Mouse (Mus musculus) heart, embryonic 13.5 days (tissue): ENCODE measurements around the gene Fkbp14. TPM values are rescaled to one million over a fixed set of nuclear protein-coding genes. Genes with fewer than 3 reads are reported as not detected.

Source experiments
- ATAC-seq: fragments of 200-750 bp; cut with Nextera tagmentation; 2 replicates; pipeline ENCODE4 v1.8.0; 2017; ENCODE audit warnings: moderate TSS enrichment; ENCODE audit not compliant: insufficient number of reproducible peaks, low FRiP score, low TSS enrichment; ENCODE audit errors: extremely low read depth
- H3K27ac ChIP-seq: fragments of 300-500 bp; sonication (generic); replicated peaks from 2 replicates; pipeline ENCODE4 v1.5.1; 2015; ENCODE audit warnings: moderate library complexity, mild to moderate bottlenecking, inconsistent platforms
- H3K27me3 ChIP-seq: fragments of 300-500 bp; sonication (generic); replicated peaks from 2 replicates; pipeline ENCODE4 v1.6.1; 2015; ENCODE audit warnings: mild to moderate bottlenecking, inconsistent platforms
- H3K36me3 ChIP-seq: fragments of 300-500 bp; sonication (generic); 2 replicates; pipeline ENCODE4 v1.6.1; 2015; ENCODE audit warnings: mild to moderate bottlenecking, inconsistent platforms
- H3K4me1 ChIP-seq: fragments of 300-500 bp; sonication (generic); 2 replicates; pipeline ENCODE4 v1.6.1; 2015; ENCODE audit warnings: inconsistent platforms
- H3K4me2 ChIP-seq: fragments of 300-500 bp; sonication (generic); 2 replicates; pipeline ENCODE4 v1.6.1; 2015; ENCODE audit warnings: inconsistent platforms, mild to moderate bottlenecking, moderate library complexity
- H3K4me3 ChIP-seq: fragments of 300-500 bp; sonication (generic); 2 replicates; pipeline ENCODE4 v1.5.1; 2015; ENCODE audit warnings: moderate library complexity, mild to moderate bottlenecking, inconsistent platforms
- H3K9ac ChIP-seq: fragments of 300-500 bp; sonication (generic); 2 replicates; pipeline ENCODE4 v1.6.1; 2015; ENCODE audit warnings: inconsistent platforms, mild to moderate bottlenecking, moderate library complexity
- H3K9me3 ChIP-seq: fragments of 300-500 bp; sonication (generic); 2 replicates; pipeline ENCODE4 v1.6.1; 2016; ENCODE audit warnings: inconsistent platforms
- WGBS: fragments of 180-500 bp; shearing (Covaris S2); methylation state at CpG from one replicate; pipeline ENCODE4 v1.1.7; 2015; ENCODE audit warnings: mixed read lengths; 5-methylcytosine and 5-hydroxymethylcytosine counted together
- polyA plus RNA-seq: library from polyadenylated mRNA; unstranded; fragments of >200 nt; fragmentation: Nextera tagmentation; extraction: Ambion mirVana; gene quantifications from 2 replicates; pipeline ENCODE4 v1.2.1, GENCODE M21; 2015

The Fkbp14 gene
- polyA plus RNA-seq, 1 experiment from 2014 or later: 24.0 TPM

- Histone ChIP-seq H3K4me3 (no peak overlapping the region), H3K9ac (no peak overlapping the region), H3K4me2 (no peak overlapping the region), H3K4me1 (peaks cover 36% of the 10 kb centered on the region), H3K36me3 (peaks cover 8% of the 10 kb centered on the region; the same call in 1 of the 2 replicates), H3K27me3 (no peaks in the 10 kb centered on the region), H3K9me3 (no peaks in the 10 kb centered on the region; the same call in 1 of the 2 replicates), H3K27ac (no peak overlapping the region)
- WGBS: 67% methylated on average over 2 of the region's 2 CpGs
- no peak for ATAC-seq
Measured at GRCm38 (mm10) chr6:54543646-54544045, 53.5 kb downstream of the Fkbp14 start.

GRCm38 (mm10) chr6:54542836-54543235, 54.3 kb downstream of the Fkbp14 start:
- Histone ChIP-seq H3K4me1 (peaks cover 30% of the 10 kb centered on the region), H3K4me3 (no peak overlapping the region), H3K27ac (no peak overlapping the region; the same call in 1 of the 2 replicates), H3K9me3 (no peaks in the 10 kb centered on the region; the same call in 1 of the 2 replicates), H3K9ac (no peak overlapping the region), H3K27me3 (no peaks in the 10 kb centered on the region), H3K36me3 (peaks cover 8% of the 10 kb centered on the region; the same call in 1 of the 2 replicates), H3K4me2 (no peak overlapping the region)
- no peak for ATAC-seq
- 81% methylated on average over 7 of the region's 7 CpGs for WGBS

- no peaks in the 10 kb centered on the region for H3K27me3 ChIP-seq
- H3K4me1 ChIP-seq: peaks cover 35% of the 10 kb centered on the region
- peaks cover 8% of the 10 kb centered on the region; the same call in 1 of the 2 replicates for H3K36me3 ChIP-seq
- WGBS: 55% methylated on average over 9 of the region's 9 CpGs
- no peaks in the 10 kb centered on the region; the same call in 1 of the 2 replicates for H3K9me3 ChIP-seq
- H3K4me3 ChIP-seq: no peak overlapping the region
- H3K4me2 ChIP-seq: no peak overlapping the region
- H3K9ac ChIP-seq: 0 out of 2 replicates have a peak overlapping the region, but pooled peaks have one; percentile 33
- ATAC-seq: no peak
- H3K27ac ChIP-seq: peak overlapping the region; percentile 78
Measured at GRCm38 (mm10) chr6:54540252-54540887, 56.7 kb downstream of the Fkbp14 start.

GRCm38 (mm10) chr6:54539396-54539795, 57.7 kb downstream of the Fkbp14 start:
- H3K9ac ChIP-seq: no peak overlapping the region
- WGBS: 86% methylated on average over 7 of the region's 7 CpGs
- no peak overlapping the region for H3K27ac ChIP-seq
- H3K9me3 ChIP-seq: no peaks in the 10 kb centered on the region; the same call in 1 of the 2 replicates
- H3K27me3 ChIP-seq: no peaks in the 10 kb centered on the region
- H3K4me1 ChIP-seq: peaks cover 35% of the 10 kb centered on the region
- no peak for ATAC-seq
- H3K36me3 ChIP-seq: peaks cover 8% of the 10 kb centered on the region; the same call in 1 of the 2 replicates
- H3K4me3 ChIP-seq: no peak overlapping the region
- no peak overlapping the region for H3K4me2 ChIP-seq

DNA sequence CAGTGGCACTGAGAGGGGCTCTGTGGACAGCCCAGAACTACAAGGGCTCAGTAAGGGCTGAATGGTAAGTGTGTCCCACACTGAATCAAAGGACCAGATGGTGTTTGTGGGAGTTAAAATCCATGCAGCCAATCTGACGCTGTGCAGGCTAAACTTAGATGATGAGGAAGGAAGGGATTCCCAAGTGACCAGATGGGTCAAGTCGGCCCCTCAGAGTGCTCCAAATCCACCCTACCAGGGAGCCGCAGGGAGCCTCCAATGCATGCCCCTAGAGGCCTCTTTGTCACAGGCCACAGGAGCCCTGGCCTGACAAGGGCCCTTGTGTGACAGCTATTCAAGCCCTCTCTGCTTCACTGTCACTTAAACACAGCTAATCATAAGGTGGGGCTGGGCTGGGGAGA, 58.3 kb downstream of the Fkbp14 start:
- Histone ChIP-seq H3K27ac (no peak overlapping the region), H3K4me3 (no peak overlapping the region), H3K9ac (0 out of 2 replicates have a peak overlapping the region, but pooled peaks have one; percentile 51), H3K4me1 (peaks cover 35% of the 10 kb centered on the region), H3K9me3 (no peaks in the 10 kb centered on the region; the same call in 1 of the 2 replicates), H3K4me2 (no peak overlapping the region), H3K36me3 (peaks cover 6% of the 10 kb centered on the region; the same call in 1 of the 2 replicates), H3K27me3 (no peaks in the 10 kb centered on the region)
- no peak for ATAC-seq
- 26% methylated on average over 3 of the region's 3 CpGs for WGBS

DNA sequence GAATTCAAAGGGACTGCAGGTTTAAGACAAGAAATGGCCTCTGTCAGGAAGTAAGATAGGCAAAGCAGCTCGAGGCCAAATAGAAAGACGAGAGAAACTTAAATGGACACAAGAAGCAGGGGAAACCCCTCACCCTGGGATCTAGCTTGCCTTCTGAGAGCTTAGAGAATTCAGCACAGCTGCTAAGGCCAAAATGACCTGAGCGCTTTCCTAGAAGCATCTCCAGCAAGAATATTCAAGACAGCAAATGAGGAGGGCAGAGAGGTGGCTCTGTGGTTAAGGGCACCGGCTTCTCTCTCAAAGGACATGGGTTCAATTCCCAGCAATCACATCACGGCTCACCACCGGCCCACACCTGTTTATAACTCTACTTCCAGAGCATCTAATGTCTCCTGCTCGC, 60.1 kb downstream of the Fkbp14 start:
- no peak overlapping the region for H3K9ac ChIP-seq
- no peaks in the 10 kb centered on the region for H3K36me3 ChIP-seq
- 74% methylated on average over 7 of the region's 7 CpGs for WGBS
- no peak overlapping the region for H3K4me2 ChIP-seq
- no peak for ATAC-seq
- H3K27ac ChIP-seq: no peak overlapping the region
- H3K4me3 ChIP-seq: no peak overlapping the region
- no peaks in the 10 kb centered on the region for H3K9me3 ChIP-seq
- H3K4me1 ChIP-seq: peaks cover 31% of the 10 kb centered on the region
- no peaks in the 10 kb centered on the region for H3K27me3 ChIP-seq

GRCm38 (mm10) chr6:54535485-54535884, 61.6 kb downstream of the Fkbp14 start:
- WGBS: 68% methylated on average over 4 of the region's 4 CpGs
- no peak overlapping the region for H3K9ac ChIP-seq
- no peak for ATAC-seq

GRCm38 (mm10) chr6:54531048-54531481, 66.0 kb downstream of the Fkbp14 start:
- no peak overlapping the region for H3K4me3 ChIP-seq
- H3K9me3 ChIP-seq: no peaks in the 10 kb centered on the region
- no peaks in the 10 kb centered on the region for H3K27me3 ChIP-seq
- H3K4me1 ChIP-seq: peaks cover 31% of the 10 kb centered on the region
- H3K4me2 ChIP-seq: peak overlapping the region; percentile 18
- no peak overlapping the region for H3K9ac ChIP-seq
- 28% methylated on average over 8 of the region's 8 CpGs for WGBS
- ATAC-seq: no peak
- no peaks in the 10 kb centered on the region for H3K36me3 ChIP-seq
- H3K27ac ChIP-seq: 0 out of 2 replicates have a peak overlapping the region, but pooled peaks have one; percentile 49

More at GRCm38 (mm10) chr6:54535485-54535884, 61.6 kb downstream of the Fkbp14 start:
- no peak overlapping the region for H3K4me2 ChIP-seq
- H3K36me3 ChIP-seq: no peaks in the 10 kb centered on the region
- H3K4me3 ChIP-seq: no peak overlapping the region
- no peaks in the 10 kb centered on the region for H3K27me3 ChIP-seq
- H3K4me1 ChIP-seq: peaks cover 36% of the 10 kb centered on the region
- H3K27ac ChIP-seq: no peak overlapping the region
- H3K9me3 ChIP-seq: no peaks in the 10 kb centered on the region

DNA sequence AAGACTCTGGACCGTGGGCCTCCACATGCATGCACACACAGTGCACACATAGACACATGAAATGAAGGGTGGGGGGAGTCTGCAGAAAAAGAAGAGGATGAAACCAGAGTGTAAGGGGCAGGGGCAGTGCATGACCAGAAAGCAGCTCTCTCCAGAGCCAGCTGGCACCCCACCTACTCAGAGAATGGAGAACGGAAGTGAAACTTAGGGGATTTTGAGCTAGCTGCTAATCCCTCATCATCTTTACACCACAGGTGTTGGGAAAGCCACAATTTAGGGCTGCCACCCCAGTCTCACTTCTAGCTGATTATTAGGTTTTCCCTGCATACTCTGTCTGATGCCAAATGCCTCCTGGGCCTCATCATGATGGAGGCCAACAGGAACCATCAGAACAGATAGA, 66.9 kb downstream of the Fkbp14 start:
- no peak for ATAC-seq
- no peak overlapping the region for H3K4me2 ChIP-seq
- 73% methylated on average over 2 of the region's 2 CpGs for WGBS
- no peaks in the 10 kb centered on the region for H3K27me3 ChIP-seq
- no peaks in the 10 kb centered on the region for H3K9me3 ChIP-seq
- no peak overlapping the region for H3K27ac ChIP-seq
- H3K36me3 ChIP-seq: no peaks in the 10 kb centered on the region
- H3K4me1 ChIP-seq: peaks cover 25% of the 10 kb centered on the region
- no peak overlapping the region for H3K9ac ChIP-seq
- no peak overlapping the region for H3K4me3 ChIP-seq

DNA sequence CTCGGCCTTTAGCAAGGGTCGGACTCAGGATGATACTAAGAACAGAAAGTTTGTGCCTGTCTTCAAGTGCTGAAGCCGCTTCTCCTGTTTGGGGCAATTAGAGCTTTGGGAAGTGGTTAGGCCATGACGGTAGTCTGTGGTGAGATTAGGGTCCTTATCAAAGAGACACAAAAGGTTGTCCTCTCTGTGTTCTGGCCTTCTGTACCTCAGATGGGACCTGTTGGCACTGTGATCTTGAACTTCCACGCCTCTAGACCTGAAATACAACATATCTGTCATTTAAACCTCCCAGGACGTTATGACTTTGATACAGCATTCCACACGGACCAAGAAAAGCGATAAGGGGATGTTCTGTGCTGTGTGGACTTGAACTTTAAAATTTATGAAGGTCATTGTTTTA, 68.4 kb downstream of the Fkbp14 start:
- WGBS: 65% methylated on average over 8 of the region's 8 CpGs
- no peaks in the 10 kb centered on the region for H3K36me3 ChIP-seq
- ATAC-seq: no peak
- H3K9ac ChIP-seq: no peak overlapping the region
- H3K4me3 ChIP-seq: no peak overlapping the region
- no peaks in the 10 kb centered on the region for H3K9me3 ChIP-seq
- H3K27ac ChIP-seq: no peak overlapping the region
- no peaks in the 10 kb centered on the region for H3K27me3 ChIP-seq
- H3K4me1 ChIP-seq: peaks cover 25% of the 10 kb centered on the region
- no peak overlapping the region for H3K4me2 ChIP-seq
